Mouse (Mus musculus): ENCODE measurements around the gene Adss. TPM values are rescaled to one million over a fixed set of nuclear protein-coding genes. Genes with fewer than 3 reads are reported as not detected.

Gene Adss
- polyA plus RNA-seq, 1 experiment = 23.8 TPM

DNA sequence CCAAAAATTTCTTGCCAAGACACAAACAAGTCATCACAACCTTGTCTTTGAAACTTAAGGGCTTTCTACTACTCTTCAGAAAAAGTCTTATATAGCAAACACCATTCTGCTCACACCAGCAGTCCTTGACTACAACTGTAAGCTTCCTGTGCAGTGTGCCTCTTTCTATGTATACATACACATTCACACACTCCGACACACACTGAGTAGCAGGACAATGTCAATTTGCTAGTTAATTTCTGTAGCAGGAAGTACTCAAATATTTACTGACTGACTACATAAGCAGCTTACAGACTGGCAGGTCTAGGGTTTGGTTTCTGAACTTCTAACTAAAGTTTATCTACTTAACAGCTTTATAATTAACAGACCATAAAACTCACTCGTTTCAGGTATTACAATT, 18.9 kb downstream of the Adss start:
- H3K4me1 ChIP-seq (ENCODE audit: control insufficient read depth, insufficient read depth, low read length) = no peaks in the 10 kb centered on the region; the same call in 1 of the 2 replicates
- no peak overlapping the region for H3K4me3 ChIP-seq (replicated peaks; ENCODE audit: extremely low read depth, low read depth, low read length)
- 55% methylated on average over 2 of the region's 2 CpGs for WGBS
- no peak for DNase-seq
- no peak for TF ChIP-seq POLR2A (IDR thresholded peaks at IDR 0.05; ENCODE audit: borderline replicate concordance, extremely low read depth, low read depth, low read length)
- no peak for TF ChIP-seq CTCF (IDR thresholded peaks at IDR 0.05; ENCODE audit: insufficient read depth, low read length)

GRCm38 (mm10) chr1:177768931-177769330, 27.4 kb downstream of the Adss start:
- TF ChIP-seq CTCF (IDR thresholded peaks at IDR 0.05; ENCODE audit: insufficient read depth, low read length) (no peak), POLR2A (IDR thresholded peaks at IDR 0.05; ENCODE audit: borderline replicate concordance, extremely low read depth, low read depth, low read length) (no peak)
- no peak overlapping the region for H3K4me3 ChIP-seq (replicated peaks; ENCODE audit: extremely low read depth, low read depth, low read length)
- no peak for DNase-seq
- no peaks in the 10 kb centered on the region for H3K4me1 ChIP-seq (ENCODE audit: control insufficient read depth, insufficient read depth, low read length)

DNA sequence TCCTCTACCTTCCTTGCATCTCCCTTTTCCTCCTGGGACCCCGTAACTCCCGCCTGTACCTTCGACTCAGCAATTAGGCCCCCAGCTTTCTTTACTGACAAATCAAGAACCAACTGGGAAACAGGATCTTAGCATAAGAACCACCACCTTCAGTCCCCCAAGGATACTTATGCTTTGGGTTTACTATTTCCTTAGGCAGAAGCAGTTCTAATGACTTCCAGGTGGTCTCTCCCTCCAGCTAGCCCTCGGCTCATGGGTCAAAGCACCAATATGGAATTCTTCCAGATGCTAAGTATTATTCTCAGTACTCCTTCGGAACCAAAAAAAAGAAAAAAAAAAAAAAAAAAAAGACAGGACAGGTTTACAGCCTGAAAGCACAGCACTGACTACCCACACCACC, 39.1 kb downstream of the Adss start:
- Histone ChIP-seq H3K4me3 (replicated peaks; ENCODE audit: extremely low read depth, low read depth, low read length) (no peak overlapping the region), H3K4me1 (ENCODE audit: control insufficient read depth, insufficient read depth, low read length) (no peaks in the 10 kb centered on the region)
- DNase-seq = no peak
- WGBS = 84% methylated on average over 5 of the region's 5 CpGs
- TF ChIP-seq POLR2A (IDR thresholded peaks at IDR 0.05; ENCODE audit: borderline replicate concordance, extremely low read depth, low read depth, low read length) (no peak), CTCF (IDR thresholded peaks at IDR 0.05; ENCODE audit: insufficient read depth, low read length) (no peak)

- no peak for DNase-seq
- no peaks in the 10 kb centered on the region for H3K4me1 ChIP-seq (ENCODE audit: control insufficient read depth, insufficient read depth, low read length)
- TF ChIP-seq CTCF (IDR thresholded peaks at IDR 0.05; ENCODE audit: insufficient read depth, low read length) (no peak), POLR2A (IDR thresholded peaks at IDR 0.05; ENCODE audit: borderline replicate concordance, extremely low read depth, low read depth, low read length) (no peak)
- H3K4me3 ChIP-seq (replicated peaks; ENCODE audit: extremely low read depth, low read depth, low read length) = no peak overlapping the region
- WGBS = 65% methylated on average over 1 of the region's 1 CpGs
These were observed 42.8 kb downstream of the Adss start for GRCm38 (mm10) chr1:177753496-177753895.

DNA sequence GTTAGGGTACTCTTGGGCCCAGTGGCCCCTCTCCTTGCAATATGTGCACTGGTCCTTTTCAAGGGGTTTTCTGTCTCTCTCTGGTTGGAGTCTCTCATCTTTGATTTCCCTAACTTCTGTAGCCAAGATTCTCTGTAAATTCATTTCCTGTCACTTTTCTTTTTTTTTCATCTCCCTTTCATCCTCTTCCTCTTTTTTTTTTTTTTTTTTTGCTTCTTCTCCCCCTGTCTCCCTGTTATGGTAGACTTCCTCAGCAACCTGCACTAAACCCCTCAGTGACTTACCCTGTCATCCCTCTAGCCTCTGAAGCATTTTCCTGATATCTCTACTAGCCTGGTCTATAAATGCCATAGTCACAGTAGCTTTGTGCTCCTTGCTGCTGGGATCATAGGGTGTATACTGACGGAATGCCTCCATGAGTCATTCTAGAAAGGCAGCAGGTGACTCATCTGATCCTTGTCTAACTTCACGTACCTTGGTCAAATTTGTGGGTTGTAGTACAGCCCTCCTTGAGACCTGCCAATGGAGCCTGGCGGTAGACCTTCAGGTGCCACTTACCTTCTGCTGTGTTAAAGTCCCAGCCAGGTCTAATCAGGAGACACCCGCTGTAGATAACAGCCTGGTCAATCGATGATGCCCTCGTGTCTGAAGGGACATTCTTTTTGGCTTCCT, 48.3 kb downstream of the Adss start:
- no peak for DNase-seq
- H3K4me1 ChIP-seq (ENCODE audit: control insufficient read depth, insufficient read depth, low read length) = no peaks in the 10 kb centered on the region
- WGBS = 90% methylated on average over 6 of the region's 6 CpGs
- TF ChIP-seq CTCF (IDR thresholded peaks at IDR 0.05; ENCODE audit: insufficient read depth, low read length) (no peak), POLR2A (IDR thresholded peaks at IDR 0.05; ENCODE audit: borderline replicate concordance, extremely low read depth, low read depth, low read length) (no peak)
- H3K4me3 ChIP-seq (replicated peaks; ENCODE audit: extremely low read depth, low read depth, low read length) = no peak overlapping the region

GRCm38 (mm10) chr1:177744521-177745325, 51.6 kb downstream of the Adss start:
- TF ChIP-seq CTCF (IDR thresholded peaks at IDR 0.05; ENCODE audit: insufficient read depth, low read length) = no peak
- no peak for TF ChIP-seq POLR2A (IDR thresholded peaks at IDR 0.05; ENCODE audit: borderline replicate concordance, extremely low read depth, low read depth, low read length)
- DNase-seq = no peak
- WGBS = 71% methylated on average over 7 of the region's 7 CpGs

GRCm38 (mm10) chr1:177742119-177742518, 54.2 kb downstream of the Adss start:
- H3K4me3 ChIP-seq (replicated peaks; ENCODE audit: extremely low read depth, low read depth, low read length) = no peak overlapping the region
- no peak for DNase-seq
- 71% methylated on average over 1 of the region's 1 CpGs for WGBS
- TF ChIP-seq CTCF (IDR thresholded peaks at IDR 0.05; ENCODE audit: insufficient read depth, low read length) = no peak
- TF ChIP-seq POLR2A (IDR thresholded peaks at IDR 0.05; ENCODE audit: borderline replicate concordance, extremely low read depth, low read depth, low read length) = no peak
- no peaks in the 10 kb centered on the region for H3K4me1 ChIP-seq (ENCODE audit: control insufficient read depth, insufficient read depth, low read length)

More at GRCm38 (mm10) chr1:177744521-177745325, 51.6 kb downstream of the Adss start:
- no peak overlapping the region for H3K4me3 ChIP-seq (replicated peaks; ENCODE audit: extremely low read depth, low read depth, low read length)
- H3K4me1 ChIP-seq (ENCODE audit: control insufficient read depth, insufficient read depth, low read length) = no peaks in the 10 kb centered on the region

- no peak for TF ChIP-seq POLR2A (IDR thresholded peaks at IDR 0.05; ENCODE audit: borderline replicate concordance, extremely low read depth, low read depth, low read length)
- no peak for TF ChIP-seq CTCF (IDR thresholded peaks at IDR 0.05; ENCODE audit: insufficient read depth, low read length)
- DNase-seq = no peak
- Histone ChIP-seq H3K4me3 (replicated peaks; ENCODE audit: extremely low read depth, low read depth, low read length) (no peak overlapping the region), H3K4me1 (ENCODE audit: control insufficient read depth, insufficient read depth, low read length) (no peaks in the 10 kb centered on the region)
- WGBS = 57% methylated on average over 1 of the region's 1 CpGs
These were observed 55.6 kb downstream of the Adss start for GRCm38 (mm10) chr1:177740707-177741106.

- no peak for TF ChIP-seq CTCF (IDR thresholded peaks at IDR 0.05; ENCODE audit: insufficient read depth, low read length)
- no peak for TF ChIP-seq POLR2A (IDR thresholded peaks at IDR 0.05; ENCODE audit: borderline replicate concordance, extremely low read depth, low read depth, low read length)
- Histone ChIP-seq H3K4me3 (replicated peaks; ENCODE audit: extremely low read depth, low read depth, low read length) (no peak overlapping the region), H3K4me1 (ENCODE audit: control insufficient read depth, insufficient read depth, low read length) (no peaks in the 10 kb centered on the region)
- WGBS = 35% methylated on average over 6 of the region's 6 CpGs
- DNase-seq = no peak
These were observed 58.7 kb downstream of the Adss start for GRCm38 (mm10) chr1:177737505-177738105.
